In the genomic region with DNA sequence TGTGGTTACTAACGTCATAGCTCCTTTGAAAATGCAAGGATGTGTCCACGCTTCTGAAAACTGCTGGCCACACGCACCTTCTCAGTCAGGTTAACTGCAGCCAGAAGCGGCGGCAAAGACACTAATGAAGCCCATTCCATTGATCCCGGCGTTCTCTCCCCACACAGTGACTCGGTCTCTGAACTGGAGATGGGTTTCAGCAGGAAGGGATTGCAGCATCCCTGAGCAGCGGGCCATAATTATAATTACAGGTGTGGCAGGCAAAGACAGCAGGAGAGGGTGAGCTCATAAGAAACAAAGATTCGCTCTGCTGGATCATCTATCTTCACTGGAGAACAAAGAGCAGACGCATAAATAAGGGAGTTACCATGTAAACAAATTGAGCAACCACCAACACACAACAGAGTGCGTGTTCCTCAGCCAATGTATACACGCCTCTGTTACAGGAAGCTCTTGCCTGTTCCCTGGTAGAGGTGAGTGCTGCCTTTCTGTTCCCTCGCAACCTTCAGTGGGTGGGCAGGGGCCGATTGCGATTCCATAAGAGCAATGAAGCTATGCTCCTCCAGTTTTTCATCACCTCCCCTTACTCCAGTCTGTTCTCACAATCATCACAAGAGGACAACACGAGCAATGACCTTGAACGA, we compare ENCODE assay signal across 18 mouse cellular contexts.
DNase-seq lines count a peak whose midpoint lies in the region; ATAC-seq and TF ChIP-seq lines count a peak whose summit lies in the region.
"Had no signal": no experiment of that assay in that cellular context is flagged by ENCODE, and none has a peak within 500 bp of the region (broad histone marks: within the 10 kb centered on the region; RNA-seq: fewer than 3 reads in every experiment).

No protein-coding gene starts in this region.

- H3K4me1 ChIP-seq in heart, embryonic 14.5 days (ENCODE audit: control insufficient read depth in 2 of 2, insufficient read depth in 2 of 2, low read length in 2 of 2), result peaks cover 6 to 12% of the 10 kb centered on the region in 2 experiments; a peak in 2 of 4 replicates
- H3K4me1 ChIP-seq in forebrain, embryonic 12.5 days, result peaks cover 18% of the 10 kb centered on the region
- H3K4me1 ChIP-seq in hindbrain, postnatal 0 days (ENCODE audit: insufficient read depth, low read length), result no peaks in the 10 kb centered on the region
- H3K4me1 ChIP-seq in lung, adult 2 months (ENCODE audit: control insufficient read depth, insufficient read depth, low read length), result no peaks in the 10 kb centered on the region
- H3K4me1 ChIP-seq: kidney, embryonic 15.5 days; limb, embryonic 15.5 days; stomach, embryonic 15.5 days had no signal

- H3K4me2 ChIP-seq in heart, embryonic 14.5 days (ENCODE audit: low read length), result peak overlapping the region; percentile 17; the same call in 1 of the 2 replicates
- H3K4me2 ChIP-seq in forebrain, embryonic 12.5 days, result no peak overlapping the region
- H3K4me2 ChIP-seq in hindbrain, postnatal 0 days (ENCODE audit: low read depth, low read length), result no peak overlapping the region
- H3K4me2 ChIP-seq: kidney, embryonic 15.5 days; limb, embryonic 15.5 days; stomach, embryonic 15.5 days had no signal

- intact Hi-C loops in heart, postnatal 14 days (cut with DNase I), result no loop called here

- ATAC-seq in heart, embryonic 14.5 days (ENCODE audit: insufficient number of reproducible peaks, insufficient read depth, low FRiP score, low read depth), result no peak
- ATAC-seq in forebrain, embryonic 12.5 days (ENCODE audit: low FRiP score), result 0 out of 2 replicates have a peak, but pooled peaks have one; percentile 33
- ATAC-seq in hindbrain, postnatal 0 days, result peak; percentile 27; the same call in 1 of the 2 replicates
- ATAC-seq: inflammation-experienced regulatory T-cells, adult 6 months; liver, postnatal 0 days had no signal

- no peak for TF ChIP-seq CTCF in hindbrain, postnatal 0 days (IDR thresholded peaks at IDR 0.05; ENCODE audit: low read depth)
- no peak for TF ChIP-seq CTCF in lung, adult 2 months (IDR thresholded peaks at IDR 0.05; ENCODE audit: insufficient read depth, low read length)

- no peak for DNase-seq in heart, postnatal 14 days
- peak; percentile 54 for DNase-seq in R1 (ENCODE audit: low read depth, low spot score)
- no peak for DNase-seq in hindbrain, postnatal 0 days (ENCODE audit: low spot score)
- DNase-seq in adrenal gland, postnatal 36 days, result no peak
- DNase-seq in lung, adult 2 months, result no peak
- DNase-seq: adrenal gland, postnatal 14 days; cerebellum, adult 9-11 months; embryo, embryonic 11 days; liver, postnatal 0 days; lung, postnatal 4 days; spleen, adult 18-20 months had no signal

- H3K9ac ChIP-seq in heart, embryonic 14.5 days (ENCODE audit: low read length), result no peak overlapping the region
- H3K9ac ChIP-seq in forebrain, embryonic 12.5 days, result no peak overlapping the region
- no peak overlapping the region for H3K9ac ChIP-seq in hindbrain, postnatal 0 days (replicated peaks; ENCODE audit: low read length)
- H3K9ac ChIP-seq: kidney, embryonic 15.5 days; limb, embryonic 15.5 days; liver, postnatal 0 days; stomach, embryonic 15.5 days had no signal

- H3K27ac ChIP-seq in heart, embryonic 14.5 days (replicated peaks in 1 of 2; ENCODE audit: control insufficient read depth in 1 of 2, insufficient read depth in 1 of 2, low read depth in 2 of 2, low read length in 2 of 2), result peak overlapping the region; percentile 40 to 56
- H3K27ac ChIP-seq in forebrain, embryonic 12.5 days, result peak overlapping the region; percentile 20; the same call in 1 of the 2 replicates
- no peak overlapping the region for H3K27ac ChIP-seq in hindbrain, postnatal 0 days
- H3K27ac ChIP-seq: kidney, embryonic 15.5 days; limb, embryonic 15.5 days; stomach, embryonic 15.5 days had no signal

- no peaks in the 10 kb centered on the region for H3K36me3 ChIP-seq in heart, embryonic 14.5 days (ENCODE audit: control insufficient read depth, insufficient read depth, low read length)
- H3K36me3 ChIP-seq in forebrain, embryonic 12.5 days (replicated peaks), result no peaks in the 10 kb centered on the region
- no peaks in the 10 kb centered on the region for H3K36me3 ChIP-seq in hindbrain, postnatal 0 days (ENCODE audit: insufficient read depth, low read length)
- H3K36me3 ChIP-seq: kidney, embryonic 15.5 days; limb, embryonic 15.5 days; stomach, embryonic 15.5 days had no signal

- H3K9me3 ChIP-seq in heart, embryonic 14.5 days (ENCODE audit: control insufficient read depth, low read length), result no peaks in the 10 kb centered on the region
- no peaks in the 10 kb centered on the region for H3K9me3 ChIP-seq in forebrain, embryonic 12.5 days
- no peaks in the 10 kb centered on the region for H3K9me3 ChIP-seq in hindbrain, postnatal 0 days (ENCODE audit: low read length)
- H3K9me3 ChIP-seq: kidney, embryonic 15.5 days; limb, embryonic 15.5 days; stomach, embryonic 15.5 days had no signal

- TF ChIP-seq POLR2A in lung, adult 2 months (IDR thresholded peaks at IDR 0.05; ENCODE audit: borderline replicate concordance, extremely low read depth, low read depth, low read length), result no peak

- H3K27me3 ChIP-seq in heart, embryonic 14.5 days (ENCODE audit: control insufficient read depth, insufficient read depth, low read length), result no peaks in the 10 kb centered on the region
- peaks cover 20% of the 10 kb centered on the region for H3K27me3 ChIP-seq in forebrain, embryonic 12.5 days
- H3K27me3 ChIP-seq in hindbrain, postnatal 0 days (ENCODE audit: insufficient read depth, low read length), result no peaks in the 10 kb centered on the region
- H3K27me3 ChIP-seq: kidney, embryonic 15.5 days; limb, embryonic 15.5 days; stomach, embryonic 15.5 days had no signal

- no peak overlapping the region for H3K4me3 ChIP-seq in heart, embryonic 14.5 days (ENCODE audit: control insufficient read depth in 1 of 2, insufficient read depth in 1 of 2, low read depth in 1 of 2, low read length in 2 of 2)
- no peak overlapping the region for H3K4me3 ChIP-seq in forebrain, embryonic 12.5 days (replicated peaks)
- H3K4me3 ChIP-seq in hindbrain, postnatal 0 days (ENCODE audit: low read length), result no peak overlapping the region
- H3K4me3 ChIP-seq in lung, adult 2 months (replicated peaks; ENCODE audit: extremely low read depth, low read depth, low read length), result no peak overlapping the region
- H3K4me3 ChIP-seq: erythroblast, embryonic 14.5 days; kidney, embryonic 15.5 days; limb, embryonic 15.5 days; stomach, embryonic 15.5 days had no signal

- WGBS in heart, embryonic 14.5 days, result 64% methylated on average over 18 of the region's 18 CpGs
- WGBS in forebrain, embryonic 12.5 days, result 42% methylated on average over 18 of the region's 18 CpGs
- 69% methylated on average over 18 of the region's 18 CpGs for whole genome bisulfite sequencing in hindbrain, postnatal 0 days
- WGBS in lung, adult 2 months, result 83% methylated on average over 18 of the region's 18 CpGs
